Mouse (Mus musculus) retina, adult 2 months (tissue): ENCODE measurements around the gene Atxn7.
A peak's percentile ranks its signal among the peaks of the same experiment; 100 is the strongest.
"Not testable (repeated sequence)": the region's sequence is repeated elsewhere in the genome, so short reads cannot be mapped to it uniquely, and the experiment has no call there.

ENCODE experiments used
- DNase-seq: peaks from one replicate; pipeline ENCODE4 v3.0.0-alpha.2; 2012; ENCODE audit warnings: low read depth, low spot score

Atxn7 gene

GRCm38 (mm10) chr14:13982174-13982573, 20.9 kb downstream of the Atxn7 start:
- DNase-seq: no peak

DNA sequence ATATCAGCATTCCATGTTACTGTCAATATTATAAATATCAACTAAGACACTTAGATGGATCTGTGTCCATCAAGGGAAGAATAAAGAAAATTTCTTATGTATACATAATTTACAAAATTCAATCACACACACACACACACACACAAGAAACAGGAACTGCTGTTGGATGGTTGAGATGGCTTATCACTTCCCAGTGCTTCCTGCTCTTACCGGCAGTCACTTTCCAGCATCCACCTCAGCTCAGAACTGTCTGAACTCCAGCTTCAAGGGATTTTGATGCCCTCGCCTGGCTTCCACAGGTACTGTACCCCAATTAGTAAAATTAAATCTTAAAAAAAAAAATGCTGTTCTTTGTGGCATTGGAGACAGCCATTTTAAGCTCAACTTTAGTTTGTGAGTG, 27.2 kb downstream of the Atxn7 start:
- DNase-seq: no peak

DNA sequence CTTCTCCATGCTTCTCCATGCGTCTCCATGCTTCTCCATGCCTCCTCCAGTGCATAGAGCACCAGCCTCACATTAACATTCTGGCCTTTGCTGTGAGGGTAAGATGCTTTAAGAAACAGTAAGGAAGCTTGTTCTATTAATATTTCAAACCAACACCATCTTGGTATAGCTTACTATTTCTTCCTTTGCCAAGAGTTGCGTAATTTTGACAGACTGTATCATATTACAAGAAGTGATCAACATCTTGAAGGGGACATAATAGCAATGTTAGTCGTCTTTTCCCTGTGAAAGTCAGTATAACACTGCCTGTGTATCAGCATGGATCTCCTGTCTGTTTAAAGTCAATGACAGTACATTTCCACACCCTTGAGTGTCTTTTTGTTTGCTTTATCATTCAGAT, 29.5 kb downstream of the Atxn7 start:
- DNase-seq: no peak

DNA sequence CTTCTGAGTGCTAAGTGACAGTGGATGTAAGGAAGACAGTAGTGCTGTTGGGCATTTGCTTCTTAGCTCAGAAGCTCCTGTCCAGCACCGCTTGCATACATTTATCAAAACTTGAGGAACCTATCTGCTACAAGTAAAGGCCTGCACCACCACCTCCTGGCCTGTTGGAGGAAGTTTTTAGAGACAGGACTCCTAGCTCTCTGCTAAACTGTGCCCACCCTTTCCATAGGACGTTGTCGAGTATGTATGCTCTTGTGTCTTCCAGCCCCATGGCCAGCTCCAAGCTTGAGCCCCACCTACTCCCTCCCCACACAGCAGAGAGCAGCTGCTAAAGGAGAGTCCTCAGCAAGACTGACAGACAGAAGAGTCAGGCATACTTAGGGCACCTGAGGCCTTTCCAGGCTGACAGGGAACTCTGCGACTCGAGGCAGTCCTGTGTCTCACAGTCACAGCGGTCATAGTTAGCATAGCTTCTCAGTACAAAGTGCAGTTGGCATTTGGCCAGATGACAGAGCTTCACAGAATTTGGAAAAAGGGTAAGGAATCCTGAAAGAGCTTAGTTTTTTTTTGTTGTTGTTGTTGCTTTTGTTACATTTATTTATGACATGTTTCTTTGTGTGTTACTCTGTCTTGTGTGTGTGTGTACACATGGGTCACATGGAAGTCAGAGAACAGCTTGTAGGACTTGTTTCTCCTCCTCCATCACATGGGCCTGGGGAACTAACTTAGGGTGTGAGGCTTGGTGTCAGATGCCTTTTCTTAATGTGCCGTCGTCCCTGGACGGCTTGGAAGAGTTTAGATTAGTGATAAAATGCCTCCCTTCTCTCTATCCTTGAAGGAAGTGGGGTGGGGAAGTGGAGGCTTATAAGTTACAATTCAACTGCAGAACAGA, 34.2 kb downstream of the Atxn7 start:
- DNase-seq: no peak

GRCm38 (mm10) chr14:14002771-14003170, 41.5 kb downstream of the Atxn7 start:
- DNase-seq: no peak

GRCm38 (mm10) chr14:14009712-14010111, 48.5 kb downstream of the Atxn7 start:
- DNase-seq: no peak

DNA sequence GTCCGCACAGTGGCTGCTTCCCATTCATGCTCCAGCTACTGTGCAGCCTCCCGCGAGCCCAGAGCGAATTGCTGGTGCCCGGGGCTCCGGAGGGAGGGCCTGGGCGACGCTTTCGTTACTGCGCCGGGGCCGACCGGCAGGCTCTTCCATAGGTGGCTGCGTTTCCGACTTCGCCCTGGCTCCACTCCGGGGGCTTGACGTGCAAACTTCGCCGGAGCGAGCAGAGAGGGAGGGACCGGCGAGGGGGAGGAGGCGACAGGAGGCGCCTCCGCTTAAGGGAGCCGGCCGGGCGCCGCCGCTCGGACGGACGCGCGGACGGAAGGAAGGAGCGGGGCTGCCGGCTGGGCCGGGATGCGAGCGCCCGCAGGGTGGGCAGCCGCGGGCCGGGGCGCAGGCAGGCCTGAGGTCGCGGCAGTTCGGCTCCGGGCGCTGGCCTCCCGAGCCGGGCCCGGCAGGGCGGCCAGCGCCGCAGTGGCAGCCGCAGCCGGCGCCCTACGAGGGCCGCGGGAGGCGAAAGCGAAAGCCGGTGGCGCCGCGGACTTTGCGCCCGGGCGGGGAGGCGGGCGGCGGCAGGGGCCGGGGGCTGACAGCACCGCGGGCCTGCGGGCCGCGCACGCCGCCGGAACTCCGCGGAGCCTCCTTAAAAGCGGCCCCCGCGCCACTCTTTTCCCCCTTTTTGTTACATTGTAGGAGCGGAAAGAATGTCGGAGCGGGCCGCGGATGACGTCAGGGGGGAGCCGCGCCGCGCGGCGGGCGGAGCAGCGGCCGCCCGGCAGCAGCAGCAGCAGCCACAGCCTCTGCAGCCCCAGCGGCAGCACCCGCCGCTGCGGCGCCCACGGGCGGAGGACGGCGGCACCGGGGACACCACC, 51.4 kb downstream of the Atxn7 start:
- peak; percentile 59 for DNase-seq

DNA sequence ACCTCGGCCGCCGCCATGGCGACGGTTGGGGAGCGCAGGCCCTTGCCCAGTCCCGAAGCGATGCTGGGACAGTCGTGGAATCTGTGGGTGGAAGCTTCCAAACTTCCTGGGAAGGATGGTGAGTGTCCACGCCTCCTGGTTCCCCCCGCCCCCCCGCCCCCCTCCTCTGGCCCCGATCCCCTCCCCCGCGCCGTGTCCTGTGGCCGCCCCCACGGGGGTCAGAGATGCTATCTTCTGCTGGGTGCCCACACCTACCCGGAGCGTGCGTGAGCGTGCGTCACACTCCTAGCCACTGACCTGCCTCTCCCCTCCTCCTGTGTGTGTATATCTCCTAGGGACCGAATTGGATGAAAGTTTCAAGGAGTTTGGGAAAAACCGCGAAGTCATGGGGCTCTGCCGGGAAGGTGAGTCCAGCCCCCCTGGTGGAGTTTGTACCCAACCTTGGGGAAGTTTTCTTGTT, 52.0 kb downstream of the Atxn7 start:
- no peak for DNase-seq

DNA sequence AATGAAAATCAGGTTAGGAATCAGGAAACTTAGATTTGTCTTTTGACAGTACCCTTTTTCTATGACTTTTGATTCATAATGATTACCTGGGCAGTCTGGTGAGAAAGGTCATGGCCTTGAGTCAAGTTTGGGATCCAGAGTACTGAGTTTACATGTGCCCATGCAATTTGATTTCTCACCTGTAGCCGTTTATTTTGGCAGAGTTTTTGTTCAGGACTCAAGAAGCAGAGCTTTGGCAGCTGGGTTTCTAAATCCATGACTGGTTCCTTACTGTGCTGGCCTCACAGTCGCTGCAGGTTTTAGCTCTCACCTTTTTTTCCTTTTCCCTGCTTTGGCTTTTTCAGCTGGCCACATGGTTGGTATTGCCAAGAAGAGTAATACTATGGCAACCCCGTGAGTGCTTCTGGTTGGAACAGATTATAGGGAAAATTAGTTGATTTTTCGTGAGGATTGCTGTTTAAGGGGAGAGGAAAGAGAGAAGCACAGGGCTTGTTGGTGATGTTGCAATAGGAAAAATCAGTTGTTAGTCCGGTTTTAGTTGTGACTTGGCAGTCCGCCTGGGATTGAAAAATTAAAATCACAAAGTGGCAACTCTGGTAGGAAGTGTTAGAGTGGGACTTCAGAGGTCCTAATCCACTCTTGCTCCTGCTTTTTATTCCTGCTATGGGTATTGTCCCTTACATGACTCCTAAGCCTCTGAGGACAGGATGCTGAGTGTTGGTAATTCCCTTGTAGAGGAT, 53.6 kb downstream of the Atxn7 start:
- no peak for DNase-seq

- no peak for DNase-seq
Measured at GRCm38 (mm10) chr14:14019155-14019894, 58.1 kb downstream of the Atxn7 start.

- DNase-seq: no peak
Measured at GRCm38 (mm10) chr14:14021244-14021643, 60.0 kb downstream of the Atxn7 start.

DNA sequence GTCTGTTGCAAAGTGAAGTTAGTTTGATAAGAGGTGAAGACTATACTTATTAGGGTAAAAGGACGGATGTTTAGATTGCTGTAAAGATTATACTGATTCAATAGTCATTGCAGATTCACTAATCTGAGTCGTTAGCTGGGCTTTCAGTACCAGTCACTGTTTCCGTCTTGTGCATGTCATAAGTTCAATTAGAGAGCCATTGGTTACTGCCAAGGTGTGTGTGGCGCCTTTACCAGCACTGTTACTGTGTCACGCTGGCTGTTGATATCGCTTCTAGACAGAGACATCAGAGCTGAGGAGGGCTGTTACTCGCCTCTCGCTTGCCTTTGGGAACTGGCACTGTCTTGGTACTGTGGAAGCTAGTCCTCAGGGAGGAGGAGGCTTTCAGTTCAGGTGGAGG, 64.6 kb downstream of the Atxn7 start:
- no peak for DNase-seq

- no peak for DNase-seq
Measured at GRCm38 (mm10) chr14:14030621-14031020, 69.4 kb downstream of the Atxn7 start.

DNA sequence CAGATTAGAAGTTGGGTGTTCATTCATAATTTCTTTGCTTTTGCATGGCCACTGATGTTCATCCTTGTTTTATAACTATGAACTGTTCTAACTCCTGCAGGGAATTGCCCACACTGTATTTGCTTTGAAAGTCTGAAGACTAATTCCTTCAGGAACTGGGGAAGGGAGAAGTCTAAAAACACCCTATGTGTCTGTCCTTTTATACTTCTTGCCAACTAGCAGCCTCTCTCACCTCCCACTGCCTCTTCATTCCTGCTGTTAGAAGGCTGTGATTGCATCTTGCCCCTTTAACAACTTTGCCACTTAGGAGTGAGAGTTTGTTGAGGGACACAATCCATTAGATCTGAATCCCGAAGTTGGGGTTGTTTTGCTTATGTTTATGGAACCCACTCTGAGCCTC, 71.6 kb downstream of the Atxn7 start:
- DNase-seq: no peak

GRCm38 (mm10) chr14:14036352-14036751, 75.1 kb downstream of the Atxn7 start:
- DNase-seq: no peak

GRCm38 (mm10) chr14:14038233-14038632, 77.0 kb downstream of the Atxn7 start:
- no peak for DNase-seq

- DNase-seq: no peak
Measured at GRCm38 (mm10) chr14:14042336-14042735, 81.1 kb downstream of the Atxn7 start.

DNA sequence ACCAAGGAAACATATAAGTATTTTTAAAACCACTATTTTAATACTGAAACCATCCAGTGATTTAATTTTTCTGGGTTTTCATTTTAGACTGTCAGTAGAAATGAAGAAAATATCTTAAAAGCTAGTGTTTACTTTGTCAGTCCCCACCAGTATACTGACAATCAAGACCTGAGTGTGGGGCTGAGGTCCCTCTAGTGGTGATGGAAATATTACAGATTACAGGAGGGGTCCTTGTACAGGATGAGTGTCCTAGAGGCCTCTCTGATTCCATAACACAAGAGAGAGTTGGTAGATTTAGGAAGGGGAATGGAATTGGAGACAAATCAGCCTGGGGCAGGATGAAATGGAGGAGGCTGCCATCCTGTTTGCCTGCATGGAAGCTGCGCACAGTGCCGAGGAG, 93.1 kb downstream of the Atxn7 start:
- no peak for DNase-seq

DNA sequence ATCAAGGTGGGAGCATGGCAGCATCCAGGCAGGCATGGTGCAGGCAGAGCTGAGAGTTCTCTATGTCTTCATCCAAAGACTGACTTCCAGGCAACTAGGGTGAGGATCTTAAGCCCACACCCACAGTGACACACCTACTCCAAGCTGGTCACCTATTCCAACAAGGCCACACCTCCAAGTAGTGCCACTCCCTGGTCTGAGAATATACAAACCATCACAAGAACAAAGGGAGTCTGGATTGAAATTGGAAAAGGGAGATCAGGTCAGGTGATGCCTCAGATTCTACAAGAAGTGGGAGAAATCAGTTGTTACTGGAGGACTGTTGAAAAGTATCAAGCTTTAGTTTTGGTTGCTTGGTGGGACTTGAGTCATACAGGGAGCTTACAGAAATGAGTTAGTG, 98.4 kb downstream of the Atxn7 start:
- not testable (repeated sequence) for DNase-seq

DNA sequence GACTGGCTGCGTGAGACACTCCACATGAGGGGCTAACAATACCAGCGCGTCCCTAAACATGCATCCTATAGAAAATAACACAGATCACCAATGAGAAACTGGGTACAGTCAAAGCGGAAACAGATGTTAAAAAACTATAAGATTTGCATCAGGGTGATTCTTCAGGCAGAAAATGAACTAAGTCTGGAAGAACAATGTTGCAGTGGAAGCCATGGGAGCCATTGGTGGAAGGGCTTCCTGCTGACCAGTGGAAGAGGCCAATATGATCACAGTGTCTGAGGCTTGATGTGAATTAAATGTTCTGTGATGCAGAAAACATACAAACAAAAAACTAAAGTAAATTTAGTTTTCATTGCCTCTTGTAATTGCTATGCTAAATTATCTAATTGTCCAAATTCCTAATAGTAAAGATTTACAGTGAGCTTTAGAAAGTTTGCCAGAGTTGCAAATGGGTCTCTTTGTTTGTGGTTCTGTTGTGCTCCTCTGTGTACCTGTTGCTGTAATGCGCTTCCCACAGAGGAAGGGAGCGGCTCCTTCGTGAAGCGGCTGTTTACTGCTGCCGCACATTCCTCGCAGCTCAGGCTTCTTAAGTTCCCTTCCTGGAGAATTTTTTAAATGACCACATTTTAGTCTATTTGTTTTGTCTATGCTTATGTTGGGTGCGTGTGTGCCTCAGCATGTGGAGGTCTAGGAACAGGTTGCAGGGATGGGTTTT, 101.4 kb downstream of the Atxn7 start:
- no peak for DNase-seq
